Mouse (Mus musculus): ENCODE results near the gene Nbea. TPM values are rescaled to one million over a fixed set of nuclear protein-coding genes. Genes with fewer than 3 reads are reported as not detected.

Gene Nbea
- polyA plus RNA-seq, 1 experiment = 3.2 TPM

GRCm38 (mm10) chr3:55775753-55776152, 407.7 kb downstream of the Nbea start:
- no peaks in the 10 kb centered on the region for H3K27me3 ChIP-seq (ENCODE audit: control insufficient read depth, insufficient read depth, insufficient read length)
- no peaks in the 10 kb centered on the region for H3K79me3 ChIP-seq (ENCODE audit: low read depth)
- no peaks in the 10 kb centered on the region for H3K79me2 ChIP-seq (ENCODE audit: control insufficient read depth, insufficient read depth)
- no peaks in the 10 kb centered on the region for H3K36me3 ChIP-seq (ENCODE audit: control insufficient read depth, insufficient read depth)
- TF ChIP-seq MYOD1 (IDR thresholded peaks at IDR 0.05; ENCODE audit: control insufficient read depth, insufficient read length, low read depth) (no peak), CEBPB (IDR thresholded peaks at IDR 0.05; ENCODE audit: low read depth) (no peak), MAX (IDR thresholded peaks at IDR 0.05) (no peak), MYOG (IDR thresholded peaks at IDR 0.05; ENCODE audit: control insufficient read depth, extremely low read depth, insufficient read length) (no peak), CTCF (IDR thresholded peaks at IDR 0.05; ENCODE audit: control insufficient read depth, insufficient read depth, insufficient read length) (no peak)
- no peak overlapping the region for H3K4me3 ChIP-seq (ENCODE audit: insufficient read depth, poor library complexity, severe bottlenecking)
- no peak overlapping the region for H3ac ChIP-seq (ENCODE audit: control insufficient read depth, insufficient read length, low read depth)

- H3K36me3 ChIP-seq (ENCODE audit: control insufficient read depth, insufficient read depth) = no peaks in the 10 kb centered on the region
- H3K79me3 ChIP-seq (ENCODE audit: low read depth) = no peaks in the 10 kb centered on the region
- H3K4me3 ChIP-seq (ENCODE audit: insufficient read depth, poor library complexity, severe bottlenecking) = no peak overlapping the region
- H3ac ChIP-seq (ENCODE audit: control insufficient read depth, insufficient read length, low read depth) = no peak overlapping the region
- TF ChIP-seq USF1 (IDR thresholded peaks at IDR 0.05; ENCODE audit: low read depth) (no peak), MYOG (IDR thresholded peaks at IDR 0.05; ENCODE audit: control insufficient read depth, extremely low read depth, insufficient read length) (no peak), MAX (IDR thresholded peaks at IDR 0.05) (no peak), MYOD1 (IDR thresholded peaks at IDR 0.05; ENCODE audit: control insufficient read depth, insufficient read length, low read depth) (no peak), FOSL1 (IDR thresholded peaks at IDR 0.05; ENCODE audit: insufficient read depth, low read length, poor library complexity, severe bottlenecking) (no peak), CTCF (IDR thresholded peaks at IDR 0.05; ENCODE audit: control insufficient read depth, insufficient read depth, insufficient read length) (no peak), CEBPB (IDR thresholded peaks at IDR 0.05; ENCODE audit: low read depth) (no peak)
- no peaks in the 10 kb centered on the region for H3K27me3 ChIP-seq (ENCODE audit: control insufficient read depth, insufficient read depth, insufficient read length)
- no peaks in the 10 kb centered on the region for H3K79me2 ChIP-seq (ENCODE audit: control insufficient read depth, insufficient read depth)
Observed at GRCm38 (mm10) chr3:55775245-55775644, 408.3 kb downstream of the Nbea start.

- Histone ChIP-seq H3K27me3 (ENCODE audit: control insufficient read depth, insufficient read depth, insufficient read length) (no peaks in the 10 kb centered on the region), H3K4me3 (ENCODE audit: insufficient read depth, poor library complexity, severe bottlenecking) (no peak overlapping the region), H3K79me2 (ENCODE audit: control insufficient read depth, insufficient read depth) (no peaks in the 10 kb centered on the region), H3K36me3 (ENCODE audit: control insufficient read depth, insufficient read depth) (no peaks in the 10 kb centered on the region), H3ac (ENCODE audit: control insufficient read depth, insufficient read length, low read depth) (no peak overlapping the region), H3K79me3 (ENCODE audit: low read depth) (no peaks in the 10 kb centered on the region)
- no peak for TF ChIP-seq MAX (IDR thresholded peaks at IDR 0.05)
- TF ChIP-seq MYOD1 (IDR thresholded peaks at IDR 0.05; ENCODE audit: control insufficient read depth, insufficient read length, low read depth) = no peak
- TF ChIP-seq CTCF (IDR thresholded peaks at IDR 0.05; ENCODE audit: control insufficient read depth, insufficient read depth, insufficient read length) = no peak
- no peak for TF ChIP-seq FOSL1 (IDR thresholded peaks at IDR 0.05; ENCODE audit: insufficient read depth, low read length, poor library complexity, severe bottlenecking)
- TF ChIP-seq MYOG (IDR thresholded peaks at IDR 0.05; ENCODE audit: control insufficient read depth, extremely low read depth, insufficient read length) = no peak
- no peak for TF ChIP-seq CEBPB (IDR thresholded peaks at IDR 0.05; ENCODE audit: low read depth)
- TF ChIP-seq USF1 (IDR thresholded peaks at IDR 0.05; ENCODE audit: low read depth) = no peak
Observed at GRCm38 (mm10) chr3:55774203-55774602, 409.3 kb downstream of the Nbea start.

GRCm38 (mm10) chr3:55769308-55769707, 414.2 kb downstream of the Nbea start:
- no peaks in the 10 kb centered on the region for H3K79me2 ChIP-seq (ENCODE audit: control insufficient read depth, insufficient read depth)
- no peaks in the 10 kb centered on the region for H3K36me3 ChIP-seq (ENCODE audit: control insufficient read depth, insufficient read depth)
- no peaks in the 10 kb centered on the region for H3K79me3 ChIP-seq (ENCODE audit: low read depth)
- no peak overlapping the region for H3ac ChIP-seq (ENCODE audit: control insufficient read depth, insufficient read length, low read depth)
- no peak for TF ChIP-seq CTCF (IDR thresholded peaks at IDR 0.05; ENCODE audit: control insufficient read depth, insufficient read depth, insufficient read length)
- no peak for TF ChIP-seq MAX (IDR thresholded peaks at IDR 0.05)
- no peak for TF ChIP-seq FOSL1 (IDR thresholded peaks at IDR 0.05; ENCODE audit: insufficient read depth, low read length, poor library complexity, severe bottlenecking)
- TF ChIP-seq MYOD1 (IDR thresholded peaks at IDR 0.05; ENCODE audit: control insufficient read depth, insufficient read length, low read depth) = no peak
- TF ChIP-seq USF1 (IDR thresholded peaks at IDR 0.05; ENCODE audit: low read depth) = no peak
- no peak for TF ChIP-seq MYOG (IDR thresholded peaks at IDR 0.05; ENCODE audit: control insufficient read depth, extremely low read depth, insufficient read length)
- no peak for TF ChIP-seq CEBPB (IDR thresholded peaks at IDR 0.05; ENCODE audit: low read depth)
- H3K4me3 ChIP-seq (ENCODE audit: insufficient read depth, poor library complexity, severe bottlenecking) = no peak overlapping the region
- H3K27me3 ChIP-seq (ENCODE audit: control insufficient read depth, insufficient read depth, insufficient read length) = no peaks in the 10 kb centered on the region

- TF ChIP-seq MYOG (IDR thresholded peaks at IDR 0.05; ENCODE audit: control insufficient read depth, extremely low read depth, insufficient read length) (no peak), MYOD1 (IDR thresholded peaks at IDR 0.05; ENCODE audit: control insufficient read depth, insufficient read length, low read depth) (no peak)
- Histone ChIP-seq H3K4me3 (ENCODE audit: insufficient read depth, poor library complexity, severe bottlenecking) (no peak overlapping the region), H3ac (ENCODE audit: control insufficient read depth, insufficient read length, low read depth) (no peak overlapping the region), H3K27me3 (ENCODE audit: control insufficient read depth, insufficient read depth, insufficient read length) (no peaks in the 10 kb centered on the region), H3K79me2 (ENCODE audit: control insufficient read depth, insufficient read depth) (no peaks in the 10 kb centered on the region), H3K79me3 (ENCODE audit: low read depth) (no peaks in the 10 kb centered on the region), H3K36me3 (ENCODE audit: control insufficient read depth, insufficient read depth) (no peaks in the 10 kb centered on the region)
Observed at GRCm38 (mm10) chr3:55768654-55769053, 414.8 kb downstream of the Nbea start.

GRCm38 (mm10) chr3:55763591-55763990, 419.9 kb downstream of the Nbea start:
- Histone ChIP-seq H3K79me3 (ENCODE audit: low read depth) (no peaks in the 10 kb centered on the region), H3K27me3 (ENCODE audit: control insufficient read depth, insufficient read depth, insufficient read length) (no peaks in the 10 kb centered on the region), H3K36me3 (ENCODE audit: control insufficient read depth, insufficient read depth) (no peaks in the 10 kb centered on the region), H3K79me2 (ENCODE audit: control insufficient read depth, insufficient read depth) (no peaks in the 10 kb centered on the region), H3ac (ENCODE audit: control insufficient read depth, insufficient read length, low read depth) (no peak overlapping the region), H3K4me3 (ENCODE audit: insufficient read depth, poor library complexity, severe bottlenecking) (no peak overlapping the region)
- no peak for TF ChIP-seq MYOD1 (IDR thresholded peaks at IDR 0.05; ENCODE audit: control insufficient read depth, insufficient read length, low read depth)
- TF ChIP-seq CTCF (IDR thresholded peaks at IDR 0.05; ENCODE audit: control insufficient read depth, insufficient read depth, insufficient read length) = no peak
- TF ChIP-seq MAX (IDR thresholded peaks at IDR 0.05) = no peak
- TF ChIP-seq CEBPB (IDR thresholded peaks at IDR 0.05; ENCODE audit: low read depth) = no peak
- TF ChIP-seq MYOG (IDR thresholded peaks at IDR 0.05; ENCODE audit: control insufficient read depth, extremely low read depth, insufficient read length) = no peak
- TF ChIP-seq USF1 (IDR thresholded peaks at IDR 0.05; ENCODE audit: low read depth) = no peak
- no peak for TF ChIP-seq FOSL1 (IDR thresholded peaks at IDR 0.05; ENCODE audit: insufficient read depth, low read length, poor library complexity, severe bottlenecking)
